Mouse (Mus musculus) adrenal gland, adult 18-20 months (tissue): ENCODE results near the gene Olfr373. TPM values are rescaled to one million over a fixed set of nuclear protein-coding genes. Genes with fewer than 3 reads are reported as not detected.
"Not testable (repeated sequence)": the region's sequence is repeated elsewhere in the genome, so short reads cannot be mapped to it uniquely, and the experiment has no call there.

Source experiments
- DNase-seq, 2 experiments: peaks; one replicate each; pipeline ENCODE4 v3.0.0; 2021 to 2022; ENCODE audit warnings: low spot score in 2 of 2
- long read RNA-seq, 2 experiments: library from polyadenylated mRNA; stranded (forward); transcript quantifications; one replicate each; pipeline ENCODE4 v2.0.0; 2021
- total RNA-seq, 2 experiments: library from RNA; stranded (reverse); gene quantifications; 1 replicate in 1 of 2; 2 replicates in 1 of 2; pipeline ENCODE4 v1.2.3; 2021

Olfr373 gene
- total RNA-seq = not detected
- long read RNA-seq, experiment 1 = 0 reads
- long read RNA-seq, experiment 2 = 0 reads

DNA sequence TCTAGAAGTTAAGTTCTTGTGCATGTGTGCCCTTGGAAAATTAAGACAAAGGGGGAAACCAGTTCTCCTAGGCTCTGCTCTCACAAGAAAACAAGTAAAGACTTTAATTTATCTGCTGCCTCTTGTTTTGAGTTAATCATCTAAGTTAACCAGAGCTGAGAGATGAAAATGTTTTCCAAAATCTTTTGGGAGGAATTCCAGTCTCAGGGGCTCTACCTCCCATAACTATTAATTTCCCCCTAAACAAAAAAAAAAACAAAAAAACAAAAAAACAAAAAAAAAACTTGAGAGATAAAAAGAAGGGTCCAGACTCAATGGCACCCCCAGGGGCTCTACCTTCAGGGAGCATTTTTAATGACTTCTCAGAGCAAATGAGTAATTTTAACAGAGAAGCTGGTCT lies at the start of gene Olfr373:
TSS of gene Olfr373 (plus strand) at position 301 of the 400 bp plus-strand sequence.
- DNase-seq = not testable (repeated sequence)

DNA sequence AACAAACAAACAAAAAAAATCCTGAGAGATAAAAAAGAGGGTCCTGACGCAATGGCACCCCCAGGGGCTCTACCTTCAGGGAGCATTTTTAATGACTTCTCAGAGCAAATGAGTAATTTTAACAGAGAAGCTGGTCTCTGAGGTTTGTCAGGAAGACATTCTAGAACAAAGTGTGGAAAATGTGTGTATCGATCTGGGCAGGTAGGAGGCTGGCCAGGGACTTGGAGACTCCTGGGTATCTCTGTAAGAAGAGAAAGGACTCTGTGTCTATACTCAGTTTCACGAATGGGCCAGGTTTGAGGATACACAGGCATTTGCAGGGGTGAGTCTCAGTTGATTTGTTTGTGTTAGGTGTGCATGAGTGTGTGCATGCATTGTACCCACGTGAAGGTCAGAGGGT lies 42.1 kb upstream of the Olfr373 start, which contains the start of gene Olfr372:
TSS of gene Olfr372 (plus strand) at position 301 of the 400 bp plus-strand sequence.
- DNase-seq = not testable (repeated sequence)

DNA sequence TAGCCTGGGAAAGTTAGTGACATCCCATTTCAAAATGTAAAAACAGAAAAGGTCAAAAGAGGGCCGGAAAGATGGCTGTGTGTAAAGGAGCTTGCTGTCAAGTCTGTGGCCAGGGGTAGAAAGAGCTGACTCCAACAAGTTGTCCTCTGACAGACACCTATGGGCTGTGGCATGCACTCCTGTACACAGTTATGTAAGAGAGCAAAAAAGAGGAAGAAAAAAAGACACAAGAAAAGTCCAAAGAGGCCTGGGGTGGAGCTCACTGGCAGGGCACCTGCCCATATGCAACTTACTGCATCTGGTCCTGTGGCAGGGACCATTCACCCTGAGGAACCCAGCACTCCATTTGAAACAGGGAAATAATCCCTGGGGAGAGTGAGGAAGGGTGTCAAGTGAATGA lies 40.5 kb upstream of the Olfr373 start:
- no peak for DNase-seq

DNA sequence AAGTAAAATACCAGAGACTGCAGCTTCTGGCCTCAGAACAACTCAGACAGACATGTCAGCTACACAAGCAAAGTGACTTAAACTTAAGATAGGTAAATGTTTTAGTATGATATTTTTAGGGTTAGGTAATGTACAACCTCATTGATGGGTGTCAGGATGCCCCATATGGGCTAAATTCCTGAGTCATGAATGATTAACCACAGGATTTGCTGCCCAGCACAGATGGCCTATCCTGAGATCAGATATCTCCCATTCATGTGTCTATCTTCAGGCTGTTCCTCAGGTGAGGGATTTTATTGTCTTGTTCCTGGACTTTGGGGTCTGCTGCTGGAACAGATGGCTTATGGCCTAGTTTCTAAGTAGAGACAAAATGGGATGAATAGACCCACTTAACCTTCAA lies 28.3 kb upstream of the Olfr373 start:
- not testable (repeated sequence) for DNase-seq

DNA sequence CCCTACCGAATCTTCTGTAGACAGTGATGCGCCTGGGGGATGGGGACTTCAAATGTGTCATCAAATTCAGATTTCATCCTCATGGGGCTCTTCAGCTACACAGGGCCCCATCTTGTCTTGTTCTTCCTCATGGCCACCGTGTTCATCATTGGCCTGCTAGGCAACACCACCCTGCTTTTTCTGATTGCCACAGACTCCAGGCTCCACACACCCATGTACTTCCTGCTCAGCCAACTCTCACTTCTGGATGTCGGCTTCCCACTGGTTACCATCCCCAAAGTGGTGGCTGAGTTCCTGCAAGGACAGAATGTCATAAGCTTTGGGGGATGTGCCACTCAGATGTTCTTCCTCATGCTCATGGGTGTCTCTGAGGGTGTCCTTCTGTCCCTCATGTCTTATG lies 25.3 kb upstream of the Olfr373 start:
- DNase-seq = not testable (repeated sequence)

DNA sequence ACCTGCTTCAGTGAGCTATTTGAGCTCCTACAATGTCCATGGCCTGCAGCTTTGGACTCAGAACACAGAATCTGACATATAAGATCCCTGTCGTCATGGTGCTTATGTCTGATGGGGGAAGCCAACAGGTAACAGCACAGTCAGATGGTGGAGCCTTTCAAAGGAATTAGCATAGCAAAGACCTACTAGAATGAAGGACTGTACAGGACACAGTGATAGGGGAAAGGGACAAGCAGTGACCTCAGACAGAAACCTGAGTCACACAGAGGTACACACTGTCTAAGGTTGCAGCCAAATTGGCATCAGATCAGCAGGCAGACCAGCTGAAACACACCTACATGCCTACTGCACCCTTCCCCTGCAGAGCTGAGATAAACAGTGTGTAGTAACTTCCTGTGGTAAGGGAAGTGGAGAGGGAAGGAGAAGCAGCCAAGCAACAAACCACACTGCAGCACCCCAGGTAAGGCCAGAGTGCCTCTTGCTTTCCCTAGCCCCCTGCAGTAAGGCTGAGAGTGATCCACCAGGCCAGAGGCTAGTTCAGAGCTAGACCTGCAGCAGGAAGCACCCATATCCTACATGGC lies 16.1 kb upstream of the Olfr373 start:
- DNase-seq = not testable (repeated sequence)

DNA sequence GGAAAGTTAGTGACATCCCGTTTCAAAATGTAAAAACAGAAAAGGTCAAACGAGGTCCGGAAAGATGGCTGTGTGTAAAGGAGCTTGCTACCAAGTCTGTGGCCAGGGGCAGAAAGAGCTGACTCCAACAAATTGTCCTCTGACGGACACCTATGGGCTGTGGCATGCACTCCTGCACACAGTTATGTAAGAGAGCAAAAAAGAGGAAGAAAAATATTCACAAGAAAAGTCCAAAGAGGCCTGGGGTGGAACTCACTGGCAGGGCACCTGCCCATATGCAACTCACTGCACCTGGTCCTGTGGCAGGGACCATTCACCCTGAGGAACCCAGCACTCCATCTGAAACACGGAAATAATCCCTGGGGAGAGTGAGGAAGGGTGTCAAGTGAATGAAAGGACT lies 1.8 kb downstream of the Olfr373 start:
- DNase-seq = no peak

DNA sequence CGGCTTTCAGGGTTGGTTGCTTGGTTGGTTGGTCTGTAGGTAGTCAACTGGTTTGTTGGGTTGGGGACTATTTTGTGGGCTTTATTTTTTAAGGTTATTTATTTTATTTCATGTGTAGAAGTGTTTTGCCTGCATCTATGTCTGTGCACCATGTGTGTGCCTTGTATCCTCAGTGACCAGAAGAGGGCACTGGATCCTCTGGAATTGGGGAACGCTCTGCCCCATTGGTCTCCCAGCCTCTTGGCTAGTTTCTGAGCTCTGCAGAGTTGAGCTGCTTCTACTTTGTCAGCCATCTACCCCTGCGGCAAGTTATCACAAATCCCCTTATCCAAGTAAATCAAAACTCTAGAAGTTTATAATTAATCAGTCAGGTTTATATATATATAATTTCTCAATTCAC lies 4.6 kb downstream of the Olfr373 start:
- DNase-seq = not testable (repeated sequence)

DNA sequence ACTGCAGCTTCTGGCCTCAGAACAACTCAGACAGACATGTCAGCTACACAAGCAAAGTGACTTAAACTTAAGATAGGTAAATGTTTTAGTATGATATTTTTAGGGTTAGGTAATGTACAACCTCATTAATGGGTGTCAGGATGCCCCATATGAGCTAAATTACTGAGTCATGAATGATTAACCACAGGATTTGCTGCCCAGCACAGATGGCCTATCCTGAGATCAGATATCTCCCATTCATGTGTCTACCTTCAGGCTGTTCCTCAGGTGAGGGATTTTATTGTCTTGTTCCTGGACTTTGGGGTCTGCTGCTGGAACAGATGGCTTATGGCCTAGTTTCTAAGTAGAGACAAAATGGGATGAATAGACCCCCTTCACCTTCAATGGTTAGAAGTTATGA lies 13.7 kb downstream of the Olfr373 start:
- not testable (repeated sequence) for DNase-seq

DNA sequence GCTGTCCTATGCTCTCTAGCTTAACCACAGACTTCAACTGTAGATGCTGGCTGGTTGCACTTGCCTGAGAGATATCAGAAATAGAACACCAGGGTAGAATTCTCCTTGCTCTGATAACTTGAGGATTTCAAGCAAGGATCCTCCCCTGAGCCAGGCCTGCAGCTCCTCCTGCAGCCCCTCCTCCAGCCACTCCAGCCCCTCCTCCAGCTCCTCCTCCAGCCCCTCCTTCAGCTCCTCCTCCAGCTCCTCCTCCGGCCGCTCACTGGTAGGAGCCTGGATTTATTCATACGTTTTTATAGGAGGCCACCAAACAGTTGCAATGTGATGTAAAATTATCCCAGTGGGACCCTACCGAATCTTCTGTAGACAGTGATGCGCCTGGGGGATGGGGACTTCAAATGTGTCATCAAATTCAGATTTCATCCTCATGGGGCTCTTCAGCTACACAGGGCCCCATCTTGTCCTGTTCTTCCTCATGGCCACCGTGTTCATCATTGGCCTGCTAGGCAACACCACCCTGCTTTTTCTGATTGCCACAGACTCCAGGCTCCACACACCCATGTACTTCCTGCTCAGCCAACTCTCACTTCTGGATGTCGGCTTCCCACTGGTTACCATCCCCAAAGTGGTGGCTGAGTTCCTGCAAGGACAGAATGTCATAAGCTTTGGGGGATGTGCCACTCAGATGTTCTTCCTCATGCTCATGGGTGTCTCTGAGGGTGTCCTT lies 16.6 kb downstream of the Olfr373 start:
- peak; percentile 25 to 30 for DNase-seq

DNA sequence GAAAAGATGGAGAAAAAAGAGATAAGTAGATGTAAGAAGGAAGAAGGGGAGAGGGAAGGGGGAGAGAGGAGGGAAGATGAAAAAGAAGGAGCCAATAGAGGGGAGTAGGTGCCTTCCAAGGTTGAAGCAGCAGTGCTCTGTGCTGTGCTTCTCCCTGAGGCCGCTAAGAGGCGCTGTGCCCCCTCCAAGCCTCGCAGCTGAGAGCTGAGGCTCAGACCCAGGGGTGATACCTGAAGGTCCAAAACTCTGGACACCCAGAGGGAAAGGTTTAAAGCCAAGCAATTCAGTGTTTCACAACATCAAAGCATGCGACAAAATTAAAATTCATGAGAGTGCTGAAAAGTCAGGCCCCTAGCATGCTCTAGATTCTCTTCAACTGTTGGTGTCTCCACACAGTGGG lies 22.2 kb downstream of the Olfr373 start:
- no peak for DNase-seq

DNA sequence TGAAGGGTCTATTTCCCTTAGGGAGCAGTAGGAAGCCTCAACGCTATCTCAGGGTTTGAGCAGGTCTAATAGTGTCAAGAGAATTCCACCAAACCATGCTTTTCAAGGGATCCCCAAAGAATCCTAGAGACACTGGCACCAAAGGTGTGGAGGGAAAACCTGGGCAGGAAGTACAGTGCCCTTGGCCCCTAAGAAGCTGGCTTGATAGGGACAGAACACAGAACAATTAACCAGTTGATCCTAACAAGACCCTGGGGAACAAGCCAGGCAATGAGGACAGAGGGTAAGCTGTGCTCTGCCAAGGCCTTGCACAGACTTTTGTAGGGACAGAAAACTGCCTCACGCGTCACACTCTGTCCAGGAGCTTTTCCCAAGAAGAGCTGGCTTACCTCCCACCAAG lies 23.8 kb downstream of the Olfr373 start, which contains the start of gene Olfr374:
TSS of gene Olfr374 (plus strand) at position 301 of the 400 bp plus-strand sequence.
- DNase-seq = no peak

DNA sequence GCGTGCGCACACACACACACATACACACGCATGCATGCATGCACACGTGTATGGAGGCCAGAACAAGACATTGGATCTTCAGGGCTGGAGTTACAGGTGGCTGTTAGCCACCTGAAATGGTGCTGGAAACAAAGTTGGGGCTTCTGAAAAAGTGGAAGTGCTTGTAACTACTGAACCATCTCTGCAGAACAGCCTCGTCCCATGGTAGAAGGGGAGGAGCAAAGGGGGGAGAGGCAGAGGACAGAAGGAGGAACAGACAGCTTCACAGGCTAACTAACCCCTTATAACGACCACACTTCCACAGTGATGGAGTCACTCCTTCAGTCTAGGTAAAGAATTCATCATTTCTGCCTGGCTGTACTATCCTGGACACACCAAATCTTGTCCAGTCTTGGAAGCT lies 27.9 kb downstream of the Olfr373 start:
- DNase-seq = no peak

DNA sequence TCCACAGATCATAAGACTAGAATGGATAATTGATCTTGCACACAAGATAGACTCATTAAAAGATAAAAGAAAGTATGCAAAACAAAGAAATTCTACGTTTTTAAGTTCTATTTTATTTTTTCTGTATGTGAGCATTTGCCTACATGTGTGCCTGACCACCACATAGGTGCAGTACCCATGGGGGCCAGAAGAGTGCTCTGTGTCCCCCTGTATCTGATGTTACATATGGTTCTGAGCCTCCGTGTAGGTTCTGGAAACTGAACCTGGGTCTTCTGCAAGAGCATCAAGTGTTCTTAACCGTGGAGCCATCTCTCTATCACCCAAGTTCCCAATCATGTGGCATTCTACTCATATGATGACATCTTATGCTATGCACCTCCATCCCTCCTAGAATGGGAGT lies 29.5 kb downstream of the Olfr373 start:
- DNase-seq = no peak

DNA sequence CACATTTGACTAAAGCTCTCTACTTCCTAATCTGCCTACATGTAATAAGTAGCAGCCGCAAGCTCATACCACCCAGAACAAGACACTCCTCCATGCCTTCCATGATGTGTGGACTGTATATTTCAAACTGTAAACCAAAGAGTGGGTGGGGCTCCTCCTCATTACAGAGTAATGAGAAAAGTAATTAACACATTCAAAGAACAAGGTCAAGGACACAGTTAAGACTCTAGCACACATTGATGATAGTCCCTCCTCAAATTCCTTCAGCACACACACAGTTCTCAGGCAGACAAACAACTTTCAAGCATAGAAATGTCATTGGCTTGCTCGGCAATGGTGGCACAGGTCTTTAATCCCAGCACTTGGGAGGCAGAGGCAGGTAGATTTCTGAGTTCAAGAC lies 32.2 kb downstream of the Olfr373 start:
- DNase-seq = no peak

DNA sequence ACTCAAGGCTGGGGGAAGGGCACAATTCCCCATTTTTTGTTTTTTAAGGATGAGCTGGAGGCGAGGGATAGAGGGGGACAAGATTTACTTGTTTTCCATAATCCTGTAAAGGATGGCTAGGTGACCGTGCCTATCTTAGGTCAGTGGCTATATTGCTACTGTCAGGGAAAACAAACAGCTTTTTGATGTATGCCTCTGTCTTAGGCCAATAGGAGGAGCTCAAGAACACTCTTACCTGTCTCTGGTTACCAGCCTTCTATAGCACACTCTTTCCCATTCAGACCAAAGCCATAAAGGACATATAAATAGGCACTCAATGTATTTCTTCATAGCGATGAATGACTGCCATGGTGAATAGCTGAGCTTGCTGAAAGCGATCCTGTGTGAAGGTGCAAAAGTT lies 35.6 kb downstream of the Olfr373 start:
- DNase-seq = no peak

DNA sequence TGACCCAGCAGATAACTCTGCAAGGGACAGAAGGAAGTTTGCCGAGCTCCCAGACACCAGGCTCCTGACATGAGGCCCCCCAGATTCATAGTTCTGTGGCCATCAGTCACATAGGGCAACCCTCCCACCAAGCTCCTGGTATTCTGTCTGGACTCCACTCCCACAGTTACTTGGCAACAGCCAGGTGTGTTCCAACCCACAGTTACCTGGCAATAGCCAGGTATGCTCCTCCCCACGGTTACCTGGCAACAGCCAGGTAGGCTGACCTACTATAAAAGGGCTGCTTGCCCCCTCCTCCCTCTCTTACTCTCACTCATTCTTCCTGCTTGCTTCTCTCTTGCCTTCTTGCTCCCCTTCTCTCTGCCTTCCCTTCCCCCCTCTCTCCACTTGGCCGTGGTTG lies 38.5 kb downstream of the Olfr373 start:
- DNase-seq = not testable (repeated sequence)

DNA sequence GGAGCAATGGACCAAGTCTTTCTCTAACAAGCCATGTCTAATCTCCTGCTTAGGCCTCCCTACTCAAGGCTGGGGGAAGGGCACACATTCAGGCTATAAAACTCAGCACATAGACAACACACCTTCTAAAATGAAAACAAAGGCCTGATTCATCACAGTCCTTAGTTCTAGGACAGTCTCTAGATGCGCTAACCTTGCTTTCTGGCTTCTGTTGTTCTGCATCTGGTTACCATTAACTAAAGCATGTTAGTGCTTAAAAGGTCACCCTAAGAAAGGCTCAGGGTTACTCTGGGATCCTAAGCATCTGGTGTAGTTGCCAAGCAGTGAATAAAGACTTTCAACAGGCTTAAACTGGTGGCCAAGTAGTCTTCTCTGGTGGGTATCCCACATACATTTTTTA lies 39.0 kb downstream of the Olfr373 start:
- DNase-seq = no peak

DNA sequence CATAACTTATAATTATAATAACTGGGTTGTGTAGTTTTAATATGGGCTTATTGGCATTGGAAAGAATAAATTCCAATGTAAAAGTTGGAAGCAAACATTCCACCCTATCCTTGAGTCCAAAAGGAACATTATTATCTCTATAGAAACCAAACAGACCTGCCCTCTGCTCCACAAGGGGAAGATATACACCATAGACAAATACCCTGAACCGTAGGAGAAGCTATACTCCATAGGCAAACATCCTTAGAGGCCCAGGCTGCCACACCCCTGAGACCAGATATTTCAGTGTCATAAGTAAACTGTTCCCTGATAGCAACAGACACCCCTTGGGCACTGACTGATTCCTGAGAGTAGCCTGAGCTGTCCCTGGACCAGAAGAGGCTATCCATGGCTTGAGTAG lies 44.9 kb downstream of the Olfr373 start:
- no peak for DNase-seq

DNA sequence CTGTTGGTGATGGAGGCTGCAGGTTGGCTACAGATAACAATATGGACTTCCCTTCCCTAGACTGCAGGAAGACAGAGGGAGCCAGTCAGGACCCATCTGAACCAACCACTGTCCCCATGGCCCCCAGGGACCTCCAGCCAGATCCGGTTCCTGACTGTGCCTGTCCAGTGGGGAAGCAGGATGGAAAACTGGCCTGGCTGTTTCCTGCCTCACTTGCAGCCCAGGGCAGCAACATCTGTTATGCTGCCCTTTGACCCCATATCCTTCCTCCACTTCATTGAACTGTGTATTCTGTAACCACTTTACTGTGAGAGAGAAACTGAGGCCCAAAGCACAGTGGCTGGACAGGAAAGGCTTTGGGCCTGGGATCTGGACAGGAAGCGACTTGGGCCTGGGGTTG lies 48.3 kb downstream of the Olfr373 start:
- no peak for DNase-seq

DNA sequence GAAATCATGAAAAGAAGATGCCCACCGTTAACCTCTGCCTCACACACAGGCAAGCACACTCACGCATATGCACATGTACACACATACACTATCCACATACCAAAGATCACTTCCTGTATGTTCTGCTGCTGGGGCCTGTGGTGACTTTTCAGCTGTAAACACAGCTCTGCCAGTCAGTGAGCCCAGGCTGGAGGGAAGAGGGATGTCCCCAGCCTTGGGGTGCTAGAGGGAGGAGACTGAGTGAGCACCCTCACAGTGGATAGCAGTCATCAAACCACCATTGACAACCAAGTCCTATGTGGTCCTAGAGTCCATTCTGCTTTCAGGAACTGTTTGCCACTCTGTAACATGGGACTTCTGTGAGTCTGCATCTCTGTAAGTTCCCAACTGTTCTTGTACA lies 48.9 kb downstream of the Olfr373 start:
- DNase-seq = no peak

DNA sequence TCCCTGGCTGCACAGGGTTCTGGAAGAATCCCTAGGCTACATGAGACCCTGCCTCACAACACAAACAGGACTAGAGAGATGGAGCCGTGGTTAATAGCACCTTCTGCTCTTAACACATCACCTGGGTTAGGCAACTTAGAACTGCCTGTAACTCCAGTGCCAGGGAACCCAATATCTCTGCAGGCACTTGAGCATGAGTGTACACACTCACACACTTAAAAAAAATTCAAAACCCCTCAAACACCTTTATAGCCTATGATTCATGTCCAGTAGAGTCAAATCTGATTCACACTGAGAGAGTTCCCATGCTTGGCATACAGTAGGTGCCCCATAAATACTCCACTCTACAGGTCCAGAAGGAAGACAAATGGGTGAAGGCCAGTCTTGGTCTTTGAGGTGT lies 49.4 kb downstream of the Olfr373 start:
- no peak for DNase-seq

DNA sequence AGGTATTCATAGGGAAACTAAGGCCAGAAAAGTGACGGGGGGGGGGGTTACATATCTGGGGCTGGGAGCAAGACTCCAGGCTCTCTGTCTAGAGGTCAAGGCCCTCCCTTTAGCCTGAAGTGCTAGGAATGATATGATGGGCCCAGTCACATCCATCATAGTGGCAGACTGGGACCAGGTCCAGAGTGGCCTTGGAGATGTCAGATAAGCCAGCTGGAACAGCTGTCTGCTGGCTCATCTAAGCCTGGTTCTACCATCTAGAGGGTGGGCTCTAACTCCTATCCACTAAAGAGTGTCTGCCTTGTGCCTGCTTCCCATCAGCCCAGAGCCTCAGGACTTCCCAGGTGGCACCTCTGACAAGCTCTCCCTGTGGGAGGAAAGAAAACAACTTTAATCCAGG lies 49.9 kb downstream of the Olfr373 start:
- DNase-seq = peak; percentile 39 to 46
